Mouse (Mus musculus) ES-E14 (cell line): Measurements from ENCODE around the gene Ptgir. TPM values are rescaled to one million over a fixed set of nuclear protein-coding genes. Genes with fewer than 3 reads are reported as not detected.

Experiments used
- DNase-seq: peaks from one replicate; pipeline ENCODE4 v3.0.0-alpha.2; 2013; ENCODE audit warnings: low read depth, low spot score
- H3K27ac ChIP-seq: 2 replicates; pipeline ENCODE4 v1.5.1; 2012; ENCODE audit warnings: low read depth, mild to moderate bottlenecking, low read length, moderate library complexity, mixed read lengths; ENCODE audit not compliant: poor library complexity, insufficient read depth, severe bottlenecking
- H3K36me3 ChIP-seq: 2 replicates; pipeline ENCODE4 v1.6.1; 2012; ENCODE audit warnings: mild to moderate bottlenecking, low read length, moderate library complexity, mixed read lengths; ENCODE audit not compliant: control insufficient read depth, poor library complexity, insufficient read depth, severe bottlenecking
- H3K4me1 ChIP-seq, 2 experiments: fragments of 150-350 bp in 1 of 2; sonication (generic) in 1 of 2; 2 replicates each; pipeline ENCODE4 v1.6.1; 2012; ENCODE audit warnings: low read length in 2 of 2, mild to moderate bottlenecking in 1 of 2, mixed read lengths in 1 of 2; ENCODE audit not compliant: control insufficient read depth in 2 of 2, insufficient read depth in 2 of 2, poor library complexity in 1 of 2
- H3K4me3 ChIP-seq, 2 experiments: fragments of 150-350 bp in 1 of 2; sonication (generic) in 1 of 2; 2 replicates each; pipeline ENCODE4 v1.5.1; 2012; ENCODE audit warnings: low read length in 2 of 2, low read depth in 1 of 2, mild to moderate bottlenecking in 1 of 2, mixed read lengths in 1 of 2; ENCODE audit not compliant: insufficient read depth in 1 of 2, poor library complexity in 1 of 2, severe bottlenecking in 1 of 2
- H3K9ac ChIP-seq: 2 replicates; pipeline ENCODE4 v1.6.1; 2012; ENCODE audit warnings: low read depth, mild to moderate bottlenecking, low read length, mixed read lengths; ENCODE audit not compliant: poor library complexity, insufficient read depth, severe bottlenecking
- H3K9me3 ChIP-seq: fragments of 150-350 bp; sonication (generic); 2 replicates; pipeline ENCODE4 v1.6.1; 2012; ENCODE audit warnings: low read depth, mild to moderate bottlenecking, low read length; ENCODE audit not compliant: control insufficient read depth, insufficient read depth
- CHD2 ChIP-seq: IDR thresholded peaks from 2 replicates; pipeline ENCODE4 v1.6.1; 2014; ENCODE audit warnings: mild to moderate bottlenecking, low read depth, low read length, inconsistent platforms
- HCFC1 ChIP-seq: IDR thresholded peaks from 2 replicates; pipeline ENCODE4 v1.6.1; 2012; ENCODE audit warnings: low read length, inconsistent platforms, borderline replicate concordance; ENCODE audit not compliant: insufficient read depth
- MAFK ChIP-seq: IDR thresholded peaks from 2 replicates; pipeline ENCODE4 v1.6.1; 2014; ENCODE audit warnings: mild to moderate bottlenecking, low read depth, low read length, inconsistent platforms; ENCODE audit not compliant: insufficient read depth
- ZC3H11A ChIP-seq: IDR thresholded peaks from 2 replicates; pipeline ENCODE4 v1.6.1; 2012; ENCODE audit warnings: low read depth, mild to moderate bottlenecking, inconsistent platforms, low read length, borderline replicate concordance
- ZNF384 ChIP-seq: IDR thresholded peaks from 2 replicates; pipeline ENCODE4 v1.6.1; 2012; ENCODE audit warnings: low read depth, low read length, inconsistent platforms
- in situ Hi-C, 2 experiments: fragments of 600-800 bp; cut with MboI; formaldehyde crosslinking; loops; one replicate each; pipeline ENCODE4 v1.15.1; 2025; ENCODE audit warnings: low sequenced_read_pairs in 2 of 2, inconsistent platforms in 1 of 2; ENCODE audit not compliant: unreplicated experiment in 2 of 2
- total RNA-seq: library from RNA; depleted of rRNA; stranded (reverse); fragments of 300-350 nt; gene quantifications from 2 replicates; pipeline ENCODE4 v1.2.3, GENCODE M21; 2012

Gene Ptgir
- total RNA-seq, 1 experiment = 0.09 TPM

GRCm38 (mm10) chr7:16908859-16909258 is 2.6 kb downstream of the Ptgir start:
- Histone ChIP-seq H3K9ac (no peak overlapping the region), H3K9me3 (no peaks in the 10 kb centered on the region), H3K27ac (no peak overlapping the region), H3K4me1 (peaks cover 0 to 19% of the 10 kb centered on the region in 2 experiments; a peak in 1 of 4 replicates), H3K4me3 (no peak overlapping the region), H3K36me3 (no peaks in the 10 kb centered on the region)
- DNase-seq = no peak
- in situ Hi-C loops = loop anchor here in 1 of 2 experiments (25.0 kb wide), 1 partner anchor 97 kb away; the partner anchor contains the start of genes Fkrp and Strn4
- TF ChIP-seq CHD2 = no peak
- TF ChIP-seq MAFK = no peak
- no peak for TF ChIP-seq ZC3H11A
- TF ChIP-seq ZNF384 = no peak
- no peak for TF ChIP-seq HCFC1

GRCm38 (mm10) chr7:16909909-16910308 is 3.6 kb downstream of the Ptgir start:
- TF ChIP-seq MAFK = no peak
- no peak for TF ChIP-seq ZC3H11A
- no peak for TF ChIP-seq HCFC1
- TF ChIP-seq ZNF384 = no peak
- no peak for TF ChIP-seq CHD2
- in situ Hi-C loops = loop anchor here in 1 of 2 experiments (25.0 kb wide), 1 partner anchor 98 kb away; the partner anchor contains the start of genes Fkrp and Strn4
- H3K9ac ChIP-seq = no peak overlapping the region
- H3K9me3 ChIP-seq = no peaks in the 10 kb centered on the region
- H3K4me1 ChIP-seq = peaks cover 0 to 19% of the 10 kb centered on the region in 2 experiments; a peak in 1 of 4 replicates
- H3K36me3 ChIP-seq = peaks cover 1% of the 10 kb centered on the region; the same call in 1 of the 2 replicates
- H3K27ac ChIP-seq = no peak overlapping the region
- no peak for DNase-seq
- H3K4me3 ChIP-seq = no peak overlapping the region

DNA sequence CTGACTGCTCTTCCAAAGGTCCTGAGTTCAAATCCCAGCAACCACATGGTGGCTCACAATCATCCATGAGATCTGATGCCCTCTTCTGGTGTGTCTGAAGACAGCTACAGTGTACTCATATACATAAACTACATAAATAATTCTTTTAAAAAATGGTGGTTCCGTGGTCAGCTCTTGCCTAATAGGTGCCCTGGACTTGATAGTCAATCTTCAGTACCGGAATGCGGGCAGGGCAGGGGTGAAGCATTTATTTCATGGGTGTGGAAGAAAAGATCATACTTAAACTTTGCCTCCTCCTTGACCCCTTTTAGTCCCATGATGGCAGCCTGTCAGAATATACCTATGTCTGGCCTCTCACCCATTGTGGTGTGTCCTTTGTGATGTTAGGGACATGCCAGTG is 5.6 kb downstream of the Ptgir start:
- Histone ChIP-seq H3K36me3 (peaks cover 18% of the 10 kb centered on the region), H3K4me1 (peaks cover 0 to 15% of the 10 kb centered on the region in 2 experiments; a peak in 1 of 4 replicates), H3K9me3 (no peaks in the 10 kb centered on the region), H3K27ac (no peak overlapping the region), H3K4me3 (no peak overlapping the region), H3K9ac (no peak overlapping the region)
- in situ Hi-C loops = loop anchor here in 1 of 2 experiments (25.0 kb wide), 1 partner anchor 100 kb away; the partner anchor contains the start of genes Fkrp and Strn4
- no peak for DNase-seq
- TF ChIP-seq HCFC1 = no peak
- no peak for TF ChIP-seq CHD2
- TF ChIP-seq MAFK = no peak
- TF ChIP-seq ZC3H11A = no peak
- TF ChIP-seq ZNF384 = no peak

- TF ChIP-seq ZNF384 = no peak
- TF ChIP-seq CHD2 = no peak
- no peak for TF ChIP-seq MAFK
- TF ChIP-seq ZC3H11A = no peak
- no peak for TF ChIP-seq HCFC1
- DNase-seq = no peak
- H3K4me1 ChIP-seq = peaks cover 0 to 14% of the 10 kb centered on the region in 2 experiments; a peak in 1 of 4 replicates
- H3K36me3 ChIP-seq = peaks cover 22% of the 10 kb centered on the region
- no peak overlapping the region for H3K9ac ChIP-seq
- no peak overlapping the region for H3K27ac ChIP-seq
- H3K4me3 ChIP-seq = no peak overlapping the region
- in situ Hi-C loops = loop anchor here in 1 of 2 experiments (25.0 kb wide), 1 partner anchor 100 kb away; the partner anchor contains the start of genes Fkrp and Strn4
- no peaks in the 10 kb centered on the region for H3K9me3 ChIP-seq
These were observed 6.1 kb downstream of the Ptgir start for GRCm38 (mm10) chr7:16912360-16912759.
